Mouse (Mus musculus) liver, postnatal 0 days (tissue): ENCODE data around the gene Hist1h1c.

Experiments used
- CTCF ChIP-seq: sonication (generic); IDR thresholded peaks from 2 replicates; pipeline ENCODE4 v1.5.1; 2016; ENCODE audit warnings: antibody characterized with exemption, low read depth
- EP300 ChIP-seq: IDR thresholded peaks from 2 replicates; pipeline ENCODE4 v1.6.1; 2016; ENCODE audit warnings: antibody characterized with exemption, low read depth, mild to moderate bottlenecking

GRCm38 (mm10) chr13:23745381-23746161 is 7.0 kb downstream of the Hist1h1c start, which contains the start of gene Hist1h3c:
- no peak for TF ChIP-seq CTCF
- TF ChIP-seq EP300, result no peak; the same call in none of the 2 replicates
